Mouse (Mus musculus): ENCODE measurements around the gene Nhlh1.

The Nhlh1 gene

GRCm38 (mm10) chr1:172016660-172017516 is 40.5 kb downstream of the Nhlh1 start:
- DNase-seq (ENCODE audit: low read depth, low spot score): no peak

- peak; percentile 19 for DNase-seq (ENCODE audit: low read depth, low spot score)
These were observed 41.3 kb downstream of the Nhlh1 start for GRCm38 (mm10) chr1:172016031-172016430.

GRCm38 (mm10) chr1:172015312-172015939 is 41.9 kb downstream of the Nhlh1 start:
- peak; percentile 66 for DNase-seq (ENCODE audit: low read depth, low spot score)

DNA sequence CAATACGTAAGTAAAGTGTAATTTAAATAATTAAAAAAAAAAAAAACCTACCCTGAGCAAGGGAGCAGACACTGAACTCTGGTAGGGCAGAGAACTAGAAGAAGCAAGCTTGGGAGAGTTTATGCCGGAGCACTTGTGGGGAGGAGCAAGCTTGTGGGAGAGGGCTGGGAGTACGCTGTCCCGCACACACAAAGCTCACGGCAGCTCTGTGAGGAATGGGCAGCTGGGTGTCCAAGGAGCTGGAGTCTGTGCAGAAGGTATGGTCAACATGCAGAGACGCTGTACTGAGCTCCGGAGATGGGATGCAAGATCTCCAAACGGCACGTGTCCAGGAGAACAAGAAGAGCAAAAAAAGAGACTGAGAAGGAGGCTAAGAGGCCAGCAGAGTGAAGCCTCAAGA is 42.6 kb downstream of the Nhlh1 start:
- DNase-seq (ENCODE audit: low read depth, low spot score): no peak

DNA sequence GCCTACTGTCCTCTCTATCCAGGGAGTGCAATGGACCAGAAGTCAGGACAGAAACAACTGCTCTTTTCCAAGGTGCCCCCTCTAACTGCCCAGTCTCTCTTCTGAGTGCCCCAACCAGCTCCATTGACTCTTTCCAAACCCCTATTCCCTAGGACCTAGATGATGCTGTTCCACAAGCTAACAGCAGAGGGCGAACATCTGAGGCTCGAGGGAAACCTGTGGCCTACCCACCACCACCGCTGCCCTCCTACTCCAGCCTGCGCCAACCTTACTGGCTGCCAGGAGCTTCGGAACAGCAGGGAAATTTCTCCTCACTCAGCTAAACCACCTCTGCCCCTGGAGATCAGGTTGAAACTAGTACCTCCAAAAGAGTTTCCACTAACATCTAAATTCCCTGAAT is 45.3 kb downstream of the Nhlh1 start:
- DNase-seq (ENCODE audit: low read depth, low spot score): peak; percentile 80

GRCm38 (mm10) chr1:172010042-172010824 is 47.1 kb downstream of the Nhlh1 start:
- DNase-seq (ENCODE audit: low read depth, low spot score): no peak

DNA sequence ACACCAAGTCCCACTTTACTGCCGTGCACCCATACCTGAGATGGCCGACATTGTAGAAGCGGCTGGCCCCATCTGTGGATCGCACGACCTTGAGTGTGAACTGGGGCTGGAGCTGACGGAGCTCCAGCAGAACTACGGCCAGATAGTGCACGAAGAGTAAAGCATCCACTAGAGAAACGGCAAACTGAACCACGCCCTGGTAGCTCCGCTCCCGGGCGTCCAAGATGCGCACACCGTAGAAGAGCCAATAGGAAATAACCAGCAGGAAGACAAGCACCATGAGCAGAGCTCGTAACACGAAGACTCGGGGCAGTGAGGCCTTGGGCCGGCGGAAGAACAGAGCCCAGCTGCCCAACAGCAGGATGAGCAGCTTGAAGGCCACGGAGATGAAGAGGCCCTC is 48.0 kb downstream of the Nhlh1 start:
- no peak for DNase-seq (ENCODE audit: low read depth, low spot score)

GRCm38 (mm10) chr1:172008351-172008750 is 49.0 kb downstream of the Nhlh1 start:
- no peak for DNase-seq (ENCODE audit: low read depth, low spot score)

- DNase-seq (ENCODE audit: low read depth, low spot score): no peak
These were observed 49.6 kb downstream of the Nhlh1 start for GRCm38 (mm10) chr1:172007761-172008160.
